Mouse (Mus musculus): ENCODE measurements at regions not wholly inside any gene's neighbourhood (a gene's known extent, or its start where the extent isn't known, plus 50 kb on each side); places are given as distances from the start of the nearest gene placed in this dataset.

GRCm38 (mm10) chr6:51720705-51721104 lies 197.0 kb downstream of the Snx10 start:
- 0 out of 2 replicates have a peak, but pooled peaks have one; percentile 23 for TF ChIP-seq EP300 (IDR thresholded peaks at IDR 0.05; ENCODE audit: insufficient read depth, low read depth, low read length)
- no peak for TF ChIP-seq POLR2A (IDR thresholded peaks at IDR 0.05; ENCODE audit: insufficient read depth, low read length)
- no peak for TF ChIP-seq CTCF (IDR thresholded peaks at IDR 0.05; ENCODE audit: low read depth, low read length)

Measured in ES-Bruce4 (cell line).